Mouse (Mus musculus) lung, postnatal 0 days (tissue): ENCODE data around the gene Osbpl8.

ENCODE experiments used
- CTCF ChIP-seq: IDR thresholded peaks from 2 replicates; pipeline ENCODE4 v1.5.1; 2016; ENCODE audit warnings: antibody characterized with exemption, mild to moderate bottlenecking
- EP300 ChIP-seq: IDR thresholded peaks from 2 replicates; pipeline ENCODE4 v1.6.1; 2016; ENCODE audit warnings: antibody characterized with exemption, mild to moderate bottlenecking, control low read depth

DNA sequence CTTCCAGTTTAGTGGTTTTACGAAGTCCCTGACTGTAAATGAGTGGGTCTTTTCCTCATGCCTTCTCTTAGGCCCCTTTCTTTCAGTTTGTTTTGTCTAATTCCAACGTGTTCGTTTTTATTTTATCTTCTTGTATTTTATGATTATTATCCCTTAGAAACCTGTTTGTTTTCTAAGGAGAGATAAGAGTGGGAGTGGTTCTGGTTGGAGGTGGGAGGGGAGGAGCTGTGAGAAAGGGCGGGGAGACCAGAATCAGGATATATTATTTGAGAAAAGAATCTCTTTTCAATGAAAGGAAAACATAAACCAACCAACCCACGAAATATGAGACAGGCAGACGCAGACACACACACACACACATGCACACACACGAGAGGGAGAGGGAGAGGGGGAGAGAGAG is 9.0 kb upstream of the Osbpl8 start:
- TF ChIP-seq CTCF (no peak), EP300 (no peak)
